Mouse (Mus musculus): ENCODE results near the gene Nipsnap1. TPM values are rescaled to one million over a fixed set of nuclear protein-coding genes. Genes with fewer than 3 reads are reported as not detected.

The Nipsnap1 gene
- polyA plus RNA-seq, 1 experiment from 2014 or later: 84.2 TPM

Small RNA genes lying within 50 kb of the gene (microRNA-seq; reads per million reads assigned to microRNA genes)
- 0.88 reads per million for gene Mir6918

Other genes starting within 250 kb of the Nipsnap1 start
- 40.3 and 40.5 TPM in 2 replicates for gene Ascc2, start 236.2 kb upstream of the Nipsnap1 start, polyA plus RNA-seq (2016; fragmentation: Nextera tagmentation; extraction: Ambion mirVana)
- 672 and 718 TPM in 2 replicates for gene Uqcr10, start 169.6 kb upstream of the Nipsnap1 start, polyA plus RNA-seq (2016; fragmentation: Nextera tagmentation; extraction: Ambion mirVana)
- gene Zmat5, start 169.3 kb upstream of the Nipsnap1 start, polyA plus RNA-seq (2016; fragmentation: Nextera tagmentation; extraction: Ambion mirVana): 83.0 and 83.7 TPM in 2 replicates
- 0.10 and 0.13 TPM in 2 replicates for gene Cabp7, start 127.2 kb upstream of the Nipsnap1 start, polyA plus RNA-seq (2016; fragmentation: Nextera tagmentation; extraction: Ambion mirVana)
- gene Nf2, start 24.4 kb upstream of the Nipsnap1 start, polyA plus RNA-seq (2016; fragmentation: Nextera tagmentation; extraction: Ambion mirVana): 61.4 and 63.8 TPM in 2 replicates
- 46.3 and 47.5 TPM in 2 replicates for gene Thoc5, start 21.4 kb downstream of the Nipsnap1 start, polyA plus RNA-seq (2016; fragmentation: Nextera tagmentation; extraction: Ambion mirVana)
- gene Nefh, start 74.1 kb downstream of the Nipsnap1 start, polyA plus RNA-seq (2016; fragmentation: Nextera tagmentation; extraction: Ambion mirVana): 0.08 TPM in 1 of 2 replicates, not detected in the other
- 49.2 and 60.2 TPM in 2 replicates for gene Ap1b1, start 112.9 kb downstream of the Nipsnap1 start, polyA plus RNA-seq (2016; fragmentation: Nextera tagmentation; extraction: Ambion mirVana)
- 0.34 and 0.51 TPM in 2 replicates for gene Rasl10a, start 184.2 kb downstream of the Nipsnap1 start, polyA plus RNA-seq (2016; fragmentation: Nextera tagmentation; extraction: Ambion mirVana)
- 27.5 and 34.4 TPM in 2 replicates for gene Gas2l1, start 191.4 kb downstream of the Nipsnap1 start, polyA plus RNA-seq (2016; fragmentation: Nextera tagmentation; extraction: Ambion mirVana)
- gene Rhbdd3, start 225.0 kb downstream of the Nipsnap1 start, polyA plus RNA-seq (2016; fragmentation: Nextera tagmentation; extraction: Ambion mirVana): 29.0 and 31.6 TPM in 2 replicates
- gene Ewsr1, start 225.3 kb downstream of the Nipsnap1 start, polyA plus RNA-seq (2016; fragmentation: Nextera tagmentation; extraction: Ambion mirVana): 893 and 996 TPM in 2 replicates

All from limb, embryonic 10.5 days (tissue).